Mouse (Mus musculus) liver, adult 10 weeks (tissue): Measurements from ENCODE around the gene Spata20. TPM values are rescaled to one million over a fixed set of nuclear protein-coding genes. Genes with fewer than 3 reads are reported as not detected.

Experiments
- polyA plus RNA-seq: library from polyadenylated mRNA; stranded (reverse); fragments of 350-450 nt; fragmentation: Illumina TruSeq; extraction: RNeasy Lipid Tissue Mini Kit (QIAGEN cat#74804); gene quantifications from one replicate; pipeline ENCODE4 v1.2.3, GENCODE M21; 2014; ENCODE audit warnings: low read depth, low replicate concordance

Gene Spata20
- polyA plus RNA-seq, result not detected

GRCm38 (mm10) chr11:94486001-94486400, at the start of gene Spata20:
Spata20 (minus strand) TSS chr11:94486179.

GRCm38 (mm10) chr11:94521219-94521843, 35.4 kb upstream of the Spata20 start, which contains the start of gene Mycbpap:
Mycbpap (minus strand) TSS chr11:94521742.

GRCm38 (mm10) chr11:94499661-94500152, 13.7 kb upstream of the Spata20 start, which contains the start of gene Epn3:
Epn3 (minus strand) TSS chr11:94499974.

GRCm38 (mm10) chr11:94473707-94474543, 12.1 kb downstream of the Spata20 start, which contains the start of gene Cacna1g:
Cacna1g (minus strand) TSS chr11:94474198.

Other genes with a start within 250 kb of the Spata20 start
- not detected for gene Wfikkn2, start 240.2 kb downstream of the Spata20 start, polyA plus RNA-seq
- 0.79 TPM for gene Gm21885, start 204.3 kb downstream of the Spata20 start, polyA plus RNA-seq
- gene Luc7l3, start 164.2 kb downstream of the Spata20 start, polyA plus RNA-seq, result 85.5 TPM
- gene Ankrd40, start 158.2 kb downstream of the Spata20 start, polyA plus RNA-seq, result 46.4 TPM
- 40.6 TPM for gene Abcc3, start 93.2 kb downstream of the Spata20 start, polyA plus RNA-seq
- gene Cacna1g, start 12.0 kb downstream of the Spata20 start, polyA plus RNA-seq, result not detected
- gene Epn3, start 13.8 kb upstream of the Spata20 start, polyA plus RNA-seq, result not detected
- gene Mycbpap, start 35.6 kb upstream of the Spata20 start, polyA plus RNA-seq, result not detected
- gene Rsad1, start 63.1 kb upstream of the Spata20 start, polyA plus RNA-seq, result 4.3 TPM
- gene Chad, start 78.9 kb upstream of the Spata20 start, polyA plus RNA-seq, result not detected
- gene Acsf2, start 115.7 kb upstream of the Spata20 start, polyA plus RNA-seq, result 84.4 TPM
- 37.2 TPM for gene Lrrc59, start 143.6 kb upstream of the Spata20 start, polyA plus RNA-seq
- 30.0 TPM for gene Mrpl27, start 167.6 kb upstream of the Spata20 start, polyA plus RNA-seq
- not detected for gene Eme1, start 167.8 kb upstream of the Spata20 start, polyA plus RNA-seq
- 1.4 TPM for gene Xylt2, start 191.3 kb upstream of the Spata20 start, polyA plus RNA-seq
- gene Gm11541, start 218.3 kb upstream of the Spata20 start, polyA plus RNA-seq, result not detected